Mouse (Mus musculus) hindbrain, embryonic 13.5 days (tissue): ENCODE results near the gene Synpo2l. TPM values are rescaled to one million over a fixed set of nuclear protein-coding genes. Genes with fewer than 3 reads are reported as not detected.

Experiments used
- ATAC-seq: fragments of 200-750 bp; cut with Nextera tagmentation; 2 replicates; pipeline ENCODE4 v1.8.0; 2017; ENCODE audit warnings: moderate TSS enrichment; ENCODE audit not compliant: low FRiP score
- H3K27ac ChIP-seq: fragments of 300-500 bp; sonication (generic); 2 replicates; pipeline ENCODE4 v1.5.1; 2015; ENCODE audit warnings: inconsistent platforms, mild to moderate bottlenecking, moderate library complexity
- H3K27me3 ChIP-seq: fragments of 300-500 bp; sonication (generic); 2 replicates; pipeline ENCODE4 v1.6.1; 2015; ENCODE audit warnings: mild to moderate bottlenecking, inconsistent platforms
- H3K36me3 ChIP-seq: fragments of 300-500 bp; sonication (generic); 2 replicates; pipeline ENCODE4 v1.6.1; 2015; ENCODE audit warnings: mild to moderate bottlenecking, inconsistent platforms
- H3K4me1 ChIP-seq: fragments of 300-500 bp; sonication (generic); replicated peaks from 2 replicates; pipeline ENCODE4 v1.6.1; 2015; ENCODE audit warnings: inconsistent platforms
- H3K4me2 ChIP-seq: fragments of 300-500 bp; sonication (generic); 2 replicates; pipeline ENCODE4 v1.6.1; 2015; ENCODE audit warnings: inconsistent platforms, mild to moderate bottlenecking, moderate library complexity
- H3K4me3 ChIP-seq: fragments of 300-500 bp; sonication (generic); 2 replicates; pipeline ENCODE4 v1.5.1; 2015; ENCODE audit warnings: mild to moderate bottlenecking, inconsistent platforms
- H3K9ac ChIP-seq: fragments of 300-500 bp; sonication (generic); 2 replicates; pipeline ENCODE4 v1.6.1; 2015; ENCODE audit warnings: mild to moderate bottlenecking, inconsistent platforms
- H3K9me3 ChIP-seq: fragments of 300-500 bp; sonication (generic); 2 replicates; pipeline ENCODE4 v1.6.1; 2016; ENCODE audit warnings: inconsistent platforms
- WGBS: fragments of 180-500 bp; shearing (Covaris S2); methylation state at CpG from one replicate; pipeline ENCODE4 v1.1.7; 2015; 5-methylcytosine and 5-hydroxymethylcytosine counted together
- polyA plus RNA-seq: library from polyadenylated mRNA; unstranded; fragments of >200 nt; fragmentation: Nextera tagmentation; extraction: Ambion mirVana; gene quantifications from 2 replicates; pipeline ENCODE4 v1.2.1, GENCODE M21; 2015

Gene Synpo2l
- polyA plus RNA-seq, 1 experiment from 2014 or later: 0.30 TPM

DNA sequence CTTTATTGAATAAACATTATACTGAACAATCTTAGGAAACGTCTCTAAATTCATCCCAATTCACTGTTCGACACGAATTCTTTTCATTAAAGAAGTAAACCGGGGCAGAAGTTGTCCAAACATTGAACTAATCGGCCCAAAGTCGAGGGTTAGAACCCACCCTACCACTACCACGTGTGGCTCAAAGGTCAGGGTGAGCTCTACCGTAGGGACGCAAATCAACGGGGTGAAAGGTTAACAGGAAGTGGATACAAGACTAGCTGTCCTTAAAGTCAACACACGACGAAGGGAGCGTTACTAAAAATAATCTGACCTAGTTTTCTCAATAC is 5.5 kb upstream of the Synpo2l start:
- peak; percentile 82 for ATAC-seq
- peaks cover 28% of the 10 kb centered on the region for H3K36me3 ChIP-seq
- 14% methylated on average over 13 of the region's 13 CpGs for WGBS
- peaks cover 24% of the 10 kb centered on the region for H3K27me3 ChIP-seq
- H3K4me1 ChIP-seq: peaks cover 22% of the 10 kb centered on the region
- peak overlapping the region; percentile 72 for H3K4me2 ChIP-seq
- H3K27ac ChIP-seq: peak overlapping the region; percentile 73
- peak overlapping the region; percentile 89 for H3K4me3 ChIP-seq
- H3K9ac ChIP-seq: 0 out of 2 replicates have a peak overlapping the region, but pooled peaks have one; percentile 58
- H3K9me3 ChIP-seq: no peaks in the 10 kb centered on the region

DNA sequence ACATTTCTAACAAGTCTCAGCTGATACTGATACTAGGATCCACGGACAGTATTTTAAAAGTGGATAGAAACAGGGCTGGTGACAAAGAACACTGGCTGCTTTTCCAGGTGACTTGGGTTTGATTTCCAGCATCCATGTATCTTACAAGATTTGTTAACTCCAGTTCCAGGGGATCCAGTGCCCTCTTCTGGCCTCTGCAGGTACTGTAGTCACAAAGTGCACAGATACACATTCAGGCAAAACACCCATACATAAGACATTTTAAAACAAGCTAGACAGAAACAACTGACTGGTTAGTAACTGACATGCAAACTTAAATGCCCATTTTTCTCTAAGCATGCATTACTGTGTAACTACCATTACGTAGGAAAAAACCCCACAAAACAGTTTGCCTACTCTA is 4.8 kb upstream of the Synpo2l start:
- Histone ChIP-seq H3K27ac (no peak overlapping the region), H3K27me3 (peaks cover 31% of the 10 kb centered on the region), H3K36me3 (peaks cover 21% of the 10 kb centered on the region), H3K9me3 (no peaks in the 10 kb centered on the region), H3K4me2 (peak overlapping the region; percentile 72; the same call in 1 of the 2 replicates), H3K4me3 (no peak overlapping the region), H3K4me1 (peaks cover 22% of the 10 kb centered on the region), H3K9ac (no peak overlapping the region)
- no peak for ATAC-seq
- WGBS: 92% methylated on average over 2 of the region's 2 CpGs

DNA sequence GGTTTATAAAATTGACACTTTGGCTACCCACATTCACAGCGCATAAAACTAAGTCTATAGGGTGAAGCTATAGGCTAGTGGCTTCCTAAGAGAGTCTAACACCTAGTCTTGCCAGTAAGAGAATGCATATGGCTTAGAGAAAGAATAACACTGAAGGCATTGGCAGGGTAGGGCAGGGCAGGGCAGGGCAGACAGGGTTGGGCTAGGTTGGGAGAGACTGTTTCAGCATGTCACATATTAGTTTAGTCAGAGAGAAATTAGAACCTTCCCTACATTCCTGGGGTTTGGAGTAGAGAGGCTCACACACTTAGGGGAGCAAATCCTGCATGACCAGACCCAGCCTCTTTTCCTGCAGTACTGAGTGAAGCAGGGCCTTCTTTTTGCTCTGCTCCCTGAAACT is 685 bp downstream of the Synpo2l start:
- Histone ChIP-seq H3K4me1 (peaks cover 2% of the 10 kb centered on the region), H3K36me3 (no peaks in the 10 kb centered on the region), H3K9me3 (no peaks in the 10 kb centered on the region), H3K9ac (no peak overlapping the region), H3K4me2 (no peak overlapping the region), H3K27ac (no peak overlapping the region), H3K4me3 (no peak overlapping the region), H3K27me3 (peaks cover 71% of the 10 kb centered on the region)
- no peak for ATAC-seq
- WGBS: 66% methylated on average over 1 of the region's 1 CpGs

DNA sequence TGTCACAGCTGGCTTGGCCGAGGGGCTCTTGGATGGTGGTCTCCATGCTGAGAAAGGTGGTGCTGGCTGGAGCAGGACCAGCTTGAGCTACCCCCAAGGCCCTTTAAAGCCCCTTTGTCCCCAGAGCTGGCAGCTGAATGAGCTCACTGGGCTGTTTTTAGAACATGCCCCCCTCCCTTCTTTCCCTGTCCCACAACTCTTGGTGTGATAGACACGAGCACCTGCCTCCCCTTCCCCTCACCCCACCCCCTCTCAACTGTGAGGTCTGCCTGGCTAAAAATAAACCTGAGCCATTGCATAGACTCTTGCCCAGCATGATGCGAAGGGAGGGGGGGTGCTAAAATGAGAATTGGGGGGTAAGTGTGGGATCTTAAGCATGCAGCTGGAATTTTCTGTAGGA is 3.7 kb downstream of the Synpo2l start:
- Histone ChIP-seq H3K9me3 (no peaks in the 10 kb centered on the region), H3K4me2 (no peak overlapping the region), H3K27me3 (peaks cover 59% of the 10 kb centered on the region), H3K9ac (0 out of 2 replicates have a peak overlapping the region, but pooled peaks have one; percentile 19), H3K4me1 (peaks cover 17% of the 10 kb centered on the region), H3K27ac (no peak overlapping the region), H3K4me3 (no peak overlapping the region), H3K36me3 (no peaks in the 10 kb centered on the region)
- WGBS: 52% methylated on average over 3 of the region's 3 CpGs
- ATAC-seq: no peak

DNA sequence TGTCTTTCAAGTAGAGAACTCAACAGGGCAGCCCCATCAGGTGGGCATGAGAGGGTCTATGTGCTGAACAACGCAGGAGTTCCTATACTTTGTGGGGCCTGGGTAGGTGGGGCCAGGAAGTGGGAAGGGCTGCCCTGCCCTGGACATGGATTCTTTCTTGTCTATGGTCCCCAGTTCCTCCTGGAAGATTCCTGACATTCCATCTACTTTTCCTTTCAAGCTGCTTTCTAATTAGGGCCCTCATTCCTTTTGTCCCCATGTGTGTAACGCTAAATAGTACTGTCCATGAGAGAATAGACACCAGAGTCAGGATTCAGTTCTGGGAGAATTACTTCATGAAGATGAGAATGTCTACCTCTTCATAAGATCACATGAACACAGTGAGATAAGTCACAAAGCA is 4.6 kb downstream of the Synpo2l start:
- ATAC-seq: no peak
- Histone ChIP-seq H3K4me3 (no peak overlapping the region), H3K9me3 (no peaks in the 10 kb centered on the region), H3K4me2 (no peak overlapping the region), H3K27ac (no peak overlapping the region), H3K9ac (no peak overlapping the region), H3K36me3 (no peaks in the 10 kb centered on the region), H3K4me1 (peaks cover 17% of the 10 kb centered on the region), H3K27me3 (peaks cover 53% of the 10 kb centered on the region)
- WGBS: 71% methylated on average over 2 of the region's 2 CpGs

DNA sequence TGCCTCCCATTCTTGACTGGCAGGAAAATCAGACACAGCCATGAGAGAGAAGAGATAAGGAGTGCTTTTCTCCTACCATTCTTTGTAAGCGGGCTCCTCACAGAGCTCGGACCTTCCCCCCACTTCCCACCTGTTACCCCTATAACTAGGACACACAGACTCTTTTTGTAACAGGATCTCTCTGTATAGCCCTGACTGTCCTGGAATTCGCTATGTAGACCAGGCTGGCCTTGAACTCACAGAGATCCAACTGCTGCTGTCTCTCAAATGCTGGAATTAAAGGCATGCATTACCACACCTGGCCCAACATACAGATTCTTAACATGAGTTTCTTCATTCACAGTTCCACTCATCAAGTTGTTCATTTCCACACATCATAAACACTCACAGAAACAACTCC is 5.4 kb downstream of the Synpo2l start:
- 90% methylated on average over 3 of the region's 3 CpGs for WGBS
- Histone ChIP-seq H3K4me3 (no peak overlapping the region), H3K36me3 (no peaks in the 10 kb centered on the region), H3K27me3 (peaks cover 45% of the 10 kb centered on the region), H3K4me1 (peaks cover 17% of the 10 kb centered on the region), H3K9me3 (no peaks in the 10 kb centered on the region), H3K27ac (no peak overlapping the region), H3K9ac (peak overlapping the region; percentile 82), H3K4me2 (peak overlapping the region; percentile 74)
- ATAC-seq: no peak

DNA sequence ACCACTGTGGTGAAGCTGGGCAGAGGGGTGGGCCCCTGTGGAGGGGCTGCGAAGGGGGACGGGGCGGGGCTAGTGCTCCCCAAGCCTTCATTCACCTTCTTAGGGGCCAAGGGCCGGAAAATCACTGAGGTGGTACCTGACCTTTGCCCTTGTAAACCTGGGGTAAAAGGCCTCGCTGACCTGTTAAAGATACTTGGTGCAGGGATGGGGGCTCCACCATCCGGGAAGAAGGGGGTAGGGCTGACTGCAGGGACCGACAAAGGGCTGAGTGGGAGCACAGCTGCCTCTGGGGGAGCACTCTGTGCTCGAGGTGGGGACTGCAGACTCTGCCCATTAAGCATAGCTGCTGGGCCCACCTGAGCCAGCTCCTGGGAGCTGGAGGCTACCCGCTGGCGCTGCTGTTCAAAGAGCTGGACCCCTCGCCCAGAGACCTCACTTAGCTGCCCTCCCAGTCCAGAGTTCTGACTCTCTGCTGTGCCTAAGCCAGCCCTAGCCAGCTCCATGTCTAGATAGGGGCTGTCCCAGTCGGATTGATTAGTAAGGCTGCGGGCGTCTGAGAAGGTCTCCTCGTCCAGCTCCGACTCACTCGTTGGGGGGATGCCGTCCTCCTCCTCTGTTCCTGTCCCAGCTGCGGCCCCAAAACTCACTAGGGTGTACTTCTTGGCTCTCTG is 6.4 kb downstream of the Synpo2l start:
- no peaks in the 10 kb centered on the region for H3K9me3 ChIP-seq
- WGBS: 9% methylated on average over 19 of the region's 19 CpGs
- peak overlapping the region; percentile 88 for H3K27ac ChIP-seq
- peak overlapping the region; percentile 74 for H3K4me2 ChIP-seq
- peak overlapping the region; percentile 82 for H3K9ac ChIP-seq
- peak; percentile 67; the same call in 1 of the 2 replicates for ATAC-seq
- peaks cover 35% of the 10 kb centered on the region for H3K27me3 ChIP-seq
- H3K4me1 ChIP-seq: peaks cover 17% of the 10 kb centered on the region
- peak overlapping the region; percentile 55 for H3K4me3 ChIP-seq
- no peaks in the 10 kb centered on the region for H3K36me3 ChIP-seq

DNA sequence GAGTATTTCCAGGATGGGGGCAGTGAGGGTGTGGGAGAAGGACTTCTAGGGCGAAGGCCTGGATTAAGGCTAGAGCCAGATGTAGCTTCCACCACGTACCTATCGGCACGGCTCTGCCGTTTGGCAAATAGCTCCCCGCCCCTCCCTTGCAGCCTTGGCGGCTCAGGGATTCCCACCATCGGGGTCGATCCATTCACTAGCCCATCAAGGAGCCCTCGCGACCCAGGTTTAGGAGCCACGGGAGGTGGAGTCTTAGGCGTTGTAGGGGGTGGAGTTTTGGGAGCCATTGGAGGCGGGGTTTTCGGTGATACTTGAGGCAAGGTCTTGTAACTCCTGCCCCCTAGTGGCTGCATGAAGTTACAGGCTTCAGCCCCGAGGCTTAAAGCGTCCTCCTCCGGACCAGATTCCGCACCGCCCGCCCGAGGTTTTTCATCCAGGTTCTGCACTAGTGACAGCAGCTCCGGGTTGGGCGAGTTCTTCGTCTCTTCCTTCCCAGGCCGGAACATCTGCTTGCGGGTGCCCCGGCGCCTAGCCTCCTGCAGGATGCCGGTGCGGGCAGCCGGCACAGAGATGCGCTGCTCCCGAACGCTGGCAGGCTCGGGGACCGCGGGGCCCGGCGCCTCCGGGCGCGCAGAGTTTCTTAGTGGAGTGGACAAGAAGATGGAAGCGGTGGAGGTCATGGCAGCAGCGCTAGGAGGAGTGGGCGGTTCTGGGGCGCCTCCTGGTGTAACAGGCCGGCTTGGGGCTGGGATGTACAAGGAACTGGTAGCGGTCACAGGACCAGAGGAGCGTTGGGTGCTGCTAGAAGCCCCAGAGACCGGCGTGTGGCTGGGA is 7.1 kb downstream of the Synpo2l start:
- Histone ChIP-seq H3K27me3 (peaks cover 31% of the 10 kb centered on the region), H3K27ac (peak overlapping the region; percentile 88), H3K9me3 (no peaks in the 10 kb centered on the region), H3K9ac (peak overlapping the region; percentile 82), H3K4me3 (peak overlapping the region; percentile 55), H3K36me3 (no peaks in the 10 kb centered on the region), H3K4me2 (peak overlapping the region; percentile 74), H3K4me1 (peaks cover 17% of the 10 kb centered on the region)
- ATAC-seq: peak; percentile 86
- 2% methylated on average over 52 of the region's 52 CpGs for WGBS

DNA sequence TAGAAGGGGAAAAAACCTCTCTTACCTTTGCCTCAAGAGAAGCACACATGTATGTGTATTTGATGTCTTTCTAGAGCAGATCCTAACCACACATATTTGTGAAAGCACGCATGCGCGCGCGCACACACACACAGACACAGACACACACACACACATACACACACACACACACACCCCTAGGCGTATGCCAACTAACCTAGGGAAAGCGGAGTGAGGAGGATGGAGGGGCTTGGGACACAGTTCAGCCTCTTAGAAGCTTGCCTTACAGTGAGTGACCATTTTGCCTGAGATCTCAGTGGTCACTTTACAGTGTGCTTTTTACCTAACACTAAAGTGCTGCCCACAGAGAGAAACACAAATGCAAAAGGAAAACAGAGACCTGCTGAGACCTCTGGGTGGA is 8.5 kb downstream of the Synpo2l start:
- H3K4me2 ChIP-seq: no peak overlapping the region
- H3K4me1 ChIP-seq: peaks cover 17% of the 10 kb centered on the region
- H3K27ac ChIP-seq: no peak overlapping the region
- peaks cover 25% of the 10 kb centered on the region for H3K27me3 ChIP-seq
- no peak overlapping the region for H3K4me3 ChIP-seq
- H3K36me3 ChIP-seq: no peaks in the 10 kb centered on the region
- WGBS: 97% methylated on average over 7 of the region's 7 CpGs
- H3K9me3 ChIP-seq: no peaks in the 10 kb centered on the region
- no peak overlapping the region for H3K9ac ChIP-seq
- no peak for ATAC-seq

DNA sequence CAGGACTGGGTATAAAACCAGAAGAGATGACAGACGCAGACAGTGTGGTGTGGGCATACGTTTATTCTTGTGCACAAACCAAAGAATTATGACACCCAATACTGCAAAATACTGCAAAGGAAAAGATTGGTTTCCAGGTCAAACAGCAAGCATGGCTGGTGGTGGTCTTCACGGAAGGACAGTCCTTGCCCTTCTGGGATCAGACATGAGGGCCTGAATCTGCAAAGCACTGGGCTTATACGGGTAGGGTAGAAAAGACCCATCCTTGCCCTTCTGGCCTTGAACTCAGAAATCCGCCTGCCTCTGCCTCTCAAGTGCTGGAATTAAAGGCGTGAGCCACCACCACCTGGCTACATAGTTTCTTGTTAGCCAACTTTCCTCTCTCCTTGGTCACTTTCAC is 9.3 kb downstream of the Synpo2l start:
- Histone ChIP-seq H3K27me3 (peaks cover 20% of the 10 kb centered on the region), H3K9me3 (no peaks in the 10 kb centered on the region), H3K27ac (no peak overlapping the region), H3K4me2 (no peak overlapping the region), H3K4me1 (peaks cover 17% of the 10 kb centered on the region), H3K9ac (no peak overlapping the region), H3K4me3 (no peak overlapping the region), H3K36me3 (no peaks in the 10 kb centered on the region)
- 86% methylated on average over 6 of the region's 6 CpGs for WGBS
- no peak for ATAC-seq

DNA sequence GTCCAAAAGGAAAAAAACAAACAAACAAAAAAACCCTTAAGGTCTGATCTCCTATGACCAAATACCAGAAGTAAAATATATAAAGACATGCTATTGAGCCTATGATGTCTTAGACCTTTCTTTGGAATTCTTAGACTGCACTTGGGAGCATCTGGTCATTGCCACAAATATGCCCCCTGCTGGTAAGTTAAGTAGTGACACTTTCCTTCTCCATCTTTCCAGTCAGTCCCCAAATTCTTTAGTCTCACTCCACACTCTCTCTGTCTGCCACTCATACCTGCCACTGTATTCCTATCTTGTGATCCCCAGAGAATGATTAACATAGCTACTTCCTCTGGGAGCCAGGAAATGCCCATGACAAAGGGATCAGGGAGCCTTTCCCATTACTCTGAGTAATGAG is 9.8 kb downstream of the Synpo2l start:
- Histone ChIP-seq H3K9ac (no peak overlapping the region), H3K4me3 (no peak overlapping the region), H3K4me1 (peaks cover 17% of the 10 kb centered on the region), H3K27me3 (peaks cover 15% of the 10 kb centered on the region), H3K9me3 (no peaks in the 10 kb centered on the region), H3K4me2 (no peak overlapping the region), H3K36me3 (no peaks in the 10 kb centered on the region), H3K27ac (no peak overlapping the region)
- ATAC-seq: no peak

DNA sequence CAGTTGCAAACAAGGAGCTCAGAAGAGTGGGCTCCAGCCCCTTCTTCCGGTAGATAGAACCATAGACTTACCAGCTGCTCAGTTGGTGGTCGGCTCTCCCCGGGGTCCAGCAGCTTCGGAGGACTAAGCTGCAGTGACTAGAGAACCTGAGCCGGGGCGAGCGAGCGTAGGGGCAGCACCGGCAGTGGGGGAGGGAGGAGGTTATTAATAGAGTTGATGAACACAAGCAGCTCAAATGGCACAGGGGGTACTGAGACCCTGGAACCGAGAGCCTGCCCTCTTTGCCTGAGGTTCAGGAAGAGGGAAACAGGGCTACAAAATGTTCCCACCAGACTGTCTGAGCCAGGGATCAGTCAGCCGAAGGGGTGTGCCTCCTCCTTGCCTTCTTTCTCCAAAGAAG is 11.8 kb downstream of the Synpo2l start, which contains the start of gene Myoz1:
TSS of gene Myoz1 (minus strand) at position 180 of the 400 bp plus-strand sequence.
- WGBS: 49% methylated on average over 11 of the region's 11 CpGs
- H3K9ac ChIP-seq: no peak within 1 kb of the TSS
- H3K4me1 ChIP-seq: peaks cover 4% of the 10 kb centered on the region
- no peak within 1 kb of the TSS for H3K27ac ChIP-seq
- H3K4me2 ChIP-seq: no peak within 1 kb of the TSS
- no peaks in the 10 kb centered on the region for H3K36me3 ChIP-seq
- H3K27me3 ChIP-seq: 0 out of 2 replicates have a peak, but pooled peaks cover 2% of the 10 kb centered on the region
- ATAC-seq: no peak
- no peak within 1 kb of the TSS for H3K4me3 ChIP-seq
- H3K9me3 ChIP-seq: no peaks in the 10 kb centered on the region
